Mouse (Mus musculus): ENCODE data around the gene Il1r1. TPM values are rescaled to one million over a fixed set of nuclear protein-coding genes. Genes with fewer than 3 reads are reported as not detected.

The Il1r1 gene
- total RNA-seq (2023; ENCODE audit: inconsistent age): 0.12 to 0.15 TPM in 2 of 4 replicates, not detected in the others

DNA sequence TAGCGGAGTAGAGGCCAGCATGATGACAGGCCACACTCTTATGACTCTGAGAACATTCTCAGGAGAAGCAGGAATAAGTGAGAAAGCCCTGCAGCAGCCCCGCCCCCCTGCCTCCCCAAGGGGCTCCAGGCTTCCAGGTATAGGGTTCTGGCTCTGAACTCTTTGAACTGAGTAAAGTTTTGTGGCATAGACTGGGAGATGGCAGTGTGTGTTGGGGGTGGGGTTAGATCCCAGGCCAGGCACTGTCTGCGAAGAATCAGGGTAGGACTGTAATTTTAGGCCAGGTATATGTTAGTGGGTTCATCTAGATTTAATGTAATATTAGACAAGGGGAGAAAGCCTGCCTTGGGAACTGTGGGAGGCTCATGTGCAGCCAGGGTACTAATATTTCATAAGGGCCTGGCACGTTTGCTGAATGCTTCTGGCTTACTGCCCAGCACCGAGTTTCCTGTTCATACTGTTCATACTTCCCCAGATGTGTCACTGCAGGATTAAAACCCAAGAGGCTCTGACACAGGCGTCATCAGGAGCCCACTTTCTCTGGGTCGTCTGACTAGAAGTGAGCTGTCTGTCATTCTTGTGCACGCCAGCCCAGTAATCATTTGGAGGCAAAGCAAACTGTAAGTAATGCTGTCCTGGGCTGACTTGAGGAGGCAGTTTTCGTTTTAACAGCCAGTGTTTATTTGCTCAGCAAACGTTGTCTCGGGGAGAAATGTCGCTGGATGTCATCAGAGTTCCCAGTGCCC lies at the start of gene Il1r1:
Il1r1 (plus strand) TSS at position 542 of the 746 bp plus-strand sequence.

DNA sequence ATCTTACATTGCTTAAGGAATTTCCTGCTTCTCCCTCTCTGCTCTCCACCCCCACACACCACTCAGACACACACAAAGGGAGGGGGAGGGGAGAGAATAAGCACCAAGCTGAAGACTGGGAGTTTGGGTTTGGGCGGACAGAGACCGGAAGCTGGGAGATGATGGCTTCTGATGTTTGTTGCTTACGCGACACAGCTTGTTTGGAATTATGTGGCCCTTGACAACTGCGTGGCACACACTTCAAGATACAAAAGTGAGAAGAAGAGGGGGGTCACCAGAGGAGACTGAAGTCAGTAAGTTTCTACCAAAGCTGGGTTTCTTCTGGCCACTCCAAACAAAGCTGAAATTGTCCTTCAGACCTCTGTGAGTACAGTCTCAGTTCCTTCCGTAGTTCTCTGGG lies 99.6 kb downstream of the Il1r1 start, which contains the start of gene Il1rl2:
Il1rl2 (plus strand) TSS at position 154 of the 400 bp plus-strand sequence.

Other genes starting within 250 kb of the Il1r1 start
- 11.9 to 22.1 TPM (median 16.6 TPM) in 4 replicates for gene Il1r2, start 151.0 kb upstream of the Il1r1 start, total RNA-seq (2023; ENCODE audit: inconsistent age)
- gene Il1rl2, start 99.5 kb downstream of the Il1r1 start, total RNA-seq (2023; ENCODE audit: inconsistent age): 0.42 to 1.2 TPM (median 0.61 TPM) in 4 replicates
- 0.16 to 1.2 TPM in 2 of 4 replicates, not detected in the others for gene Il1rl1, start 204.5 kb downstream of the Il1r1 start, total RNA-seq (2023; ENCODE audit: inconsistent age)
- gene Il18r1, start 240.5 kb downstream of the Il1r1 start, total RNA-seq (2023; ENCODE audit: inconsistent age): 1.1 to 2.6 TPM (median 1.5 TPM) in 4 replicates